In genomic region chr1:55208500-55209140, GRCm38 (mm10) we compare ENCODE assay signal across 17 mouse cellular contexts. TPM values are rescaled to one million over a fixed set of nuclear protein-coding genes. Genes with fewer than 3 reads are reported as not detected.
DNase-seq lines count a peak whose midpoint lies in the region; ATAC-seq and TF ChIP-seq lines count a peak whose summit lies in the region.
"Had no signal": no experiment of that assay in that cellular context is flagged by ENCODE, and none has a peak within 500 bp of the region (broad histone marks: within the 10 kb centered on the region; RNA-seq: fewer than 3 reads in every experiment).

No protein-coding gene starts in this region.

- H3K9me3 ChIP-seq in heart, embryonic 12.5 days (replicated peaks): no peaks in the 10 kb centered on the region
- no peaks in the 10 kb centered on the region for H3K9me3 ChIP-seq in liver, postnatal 0 days (ENCODE audit: low read length)
- H3K9me3 ChIP-seq: embryonic facial prominence, embryonic 13.5 days; hindbrain, embryonic 15.5 days; neural tube, embryonic 12.5 days had no signal

- ATAC-seq in heart, embryonic 12.5 days (ENCODE audit: insufficient number of reproducible peaks, low FRiP score): no peak
- ATAC-seq in liver, postnatal 0 days: no peak
- peak; percentile 57 for ATAC-seq in inflammation-experienced regulatory T-cells, adult 6 months

- no peak for TF ChIP-seq EP300 in liver, postnatal 0 days (IDR thresholded peaks at IDR 0.05; ENCODE audit: low read depth)

- H3K4me3 ChIP-seq in heart, embryonic 12.5 days: no peak overlapping the region
- no peak overlapping the region for H3K4me3 ChIP-seq in liver, postnatal 0 days (ENCODE audit: low read depth, low read length)
- H3K4me3 ChIP-seq: embryonic facial prominence, embryonic 13.5 days; hindbrain, embryonic 15.5 days; neural tube, embryonic 12.5 days had no signal

- TF ChIP-seq CTCF in liver, postnatal 0 days (IDR thresholded peaks at IDR 0.05; ENCODE audit: low read depth): no peak

- H3K27ac ChIP-seq in heart, embryonic 12.5 days (ENCODE audit: poor library complexity, severe bottlenecking): peak overlapping the region; percentile 62; the same call in 1 of the 2 replicates
- 0 out of 2 replicates have a peak overlapping the region, but pooled peaks have one; percentile 45 for H3K27ac ChIP-seq in liver, postnatal 0 days (ENCODE audit: low read depth)
- H3K27ac ChIP-seq: embryonic facial prominence, embryonic 13.5 days; hindbrain, embryonic 15.5 days; liver, embryonic 14.5 days; neural tube, embryonic 12.5 days had no signal

- DNase-seq in heart, postnatal 14 days: no peak
- DNase-seq in liver, postnatal 0 days: no peak
- no peak for DNase-seq in liver
- DNase-seq in 416B (ENCODE audit: low read depth): peak; percentile 39
- no peak for DNase-seq in embryo, embryonic 11 days
- no peak for DNase-seq in retina, embryonic 14.5 days (ENCODE audit: low spot score)
- DNase-seq: cerebellum, adult 11-12 months; gastrocnemius, postnatal 14 days; kidney, adult 18-20 months; kidney, postnatal 14 days; retina, postnatal 1 day had no signal

- no peak overlapping the region; the same call in 1 of the 2 replicates for H3K4me2 ChIP-seq in heart, embryonic 12.5 days
- H3K4me2 ChIP-seq in liver, postnatal 0 days (ENCODE audit: low read depth, low read length): no peak overlapping the region
- H3K4me2 ChIP-seq: embryonic facial prominence, embryonic 13.5 days; hindbrain, embryonic 15.5 days; neural tube, embryonic 12.5 days had no signal

- peaks cover 2% of the 10 kb centered on the region; the same call in 1 of the 2 replicates for H3K36me3 ChIP-seq in heart, embryonic 12.5 days
- H3K36me3 ChIP-seq in liver, postnatal 0 days (replicated peaks; ENCODE audit: insufficient read depth, low read length): no peaks in the 10 kb centered on the region
- H3K36me3 ChIP-seq: hindbrain, embryonic 15.5 days had no signal

- intact Hi-C loops in heart, postnatal 14 days (cut with DNase I): no loop called here

- peaks cover 14% of the 10 kb centered on the region for H3K4me1 ChIP-seq in heart, embryonic 12.5 days (replicated peaks)
- H3K4me1 ChIP-seq in liver, postnatal 0 days (ENCODE audit: insufficient read depth): peaks cover 7% of the 10 kb centered on the region
- H3K4me1 ChIP-seq: hindbrain, embryonic 15.5 days; neural tube, embryonic 12.5 days had no signal

- WGBS in heart, embryonic 12.5 days: 36% methylated on average over 5 of the region's 5 CpGs
- 41% methylated on average over 5 of the region's 5 CpGs for WGBS in liver, postnatal 0 days (ENCODE audit: insufficient replicate concordance)

- H3K27me3 ChIP-seq in heart, embryonic 12.5 days (replicated peaks): no peaks in the 10 kb centered on the region
- H3K27me3 ChIP-seq in liver, postnatal 0 days (ENCODE audit: insufficient read depth, low read length): no peaks in the 10 kb centered on the region
- H3K27me3 ChIP-seq: embryonic facial prominence, embryonic 13.5 days; hindbrain, embryonic 15.5 days; neural tube, embryonic 12.5 days had no signal

- no peak overlapping the region for H3K9ac ChIP-seq in heart, embryonic 12.5 days
- no peak overlapping the region for H3K9ac ChIP-seq in liver, postnatal 0 days (replicated peaks)
- H3K9ac ChIP-seq: embryonic facial prominence, embryonic 13.5 days; hindbrain, embryonic 15.5 days; liver, embryonic 14.5 days; neural tube, embryonic 12.5 days had no signal

RNA-seq across cellular contexts. Expression of gene Rftn2, which starts 18.0 kb away (rescaled TPM):
- polyA plus RNA-seq in heart, embryonic 12.5 days (2016; fragmentation: Nextera tagmentation; extraction: Ambion mirVana): 6.5 and 6.8 TPM in 2 replicates
- total RNA-seq in heart, postnatal 14 days (2021): 10 to 100 TPM; 10.6 to 11.9 TPM
- polyA plus RNA-seq in liver, postnatal 0 days (2015; fragmentation: Nextera tagmentation; extraction: Ambion mirVana): 0.41 and 0.52 TPM in 2 replicates
- 1 to 10 TPM; 1.4 to 4.8 (median 3.6) TPM for polyA plus RNA-seq in inflammation-experienced regulatory T-cells, adult 6 months (2017; shearing (Covaris generic))

RNA-seq across cellular contexts. Expression of gene Mars2, which starts 28.4 kb away (rescaled TPM):
- 4.0 and 4.1 TPM in 2 replicates for polyA plus RNA-seq in heart, embryonic 12.5 days (2016; fragmentation: Nextera tagmentation; extraction: Ambion mirVana)
- 1 to 10 TPM; 4.9 to 5.2 TPM for total RNA-seq in heart, postnatal 14 days (2021)
- polyA plus RNA-seq in liver, postnatal 0 days (2015; fragmentation: Nextera tagmentation; extraction: Ambion mirVana): 1.2 TPM in 2 replicates
- polyA plus RNA-seq in inflammation-experienced regulatory T-cells, adult 6 months (2017; shearing (Covaris generic)): 1 to 10 TPM; 2.1 to 3.5 (median 3.1) TPM
